Mouse (Mus musculus) forebrain, postnatal 0 days (tissue): ENCODE results near the gene Tspan13. TPM values are rescaled to one million over a fixed set of nuclear protein-coding genes. Genes with fewer than 3 reads are reported as not detected.

ENCODE experiments used
- ATAC-seq: fragments of 200-750 bp; cut with Nextera tagmentation; 2 replicates; pipeline ENCODE4 v1.8.0; 2017; ENCODE audit warnings: mild to moderate bottlenecking, moderate library complexity
- DNase-seq: peaks from one replicate; pipeline ENCODE4 v3.0.0-alpha.2; 2015
- H3K27ac ChIP-seq: fragments of 300-500 bp; sonication (generic); 2 replicates; pipeline ENCODE4 v1.5.1; 2014; ENCODE audit warnings: low read depth, mild to moderate bottlenecking, antibody characterized with exemption, low read length, moderate library complexity, mixed read lengths
- H3K27me3 ChIP-seq: fragments of 300-500 bp; sonication (generic); 2 replicates; pipeline ENCODE4 v1.6.1; 2014; ENCODE audit warnings: mild to moderate bottlenecking, low read length, mixed read lengths; ENCODE audit not compliant: insufficient read depth
- H3K36me3 ChIP-seq: fragments of 300-500 bp; sonication (generic); 2 replicates; pipeline ENCODE4 v1.6.1; 2014; ENCODE audit warnings: mild to moderate bottlenecking, moderate library complexity; ENCODE audit not compliant: insufficient read depth
- H3K4me1 ChIP-seq: fragments of 300-500 bp; sonication (generic); 2 replicates; pipeline ENCODE4 v1.6.1; 2014; ENCODE audit warnings: antibody characterized with exemption; ENCODE audit not compliant: insufficient read depth
- H3K4me2 ChIP-seq: fragments of 300-500 bp; sonication (generic); 2 replicates; pipeline ENCODE4 v1.6.1; 2014; ENCODE audit warnings: low read depth, mild to moderate bottlenecking, moderate library complexity
- H3K4me3 ChIP-seq: fragments of 300-500 bp; sonication (generic); 2 replicates; pipeline ENCODE4 v1.5.1; 2014; ENCODE audit warnings: low read depth, low read length, mixed read lengths
- H3K9ac ChIP-seq: fragments of 300-500 bp; sonication (generic); 2 replicates; pipeline ENCODE4 v1.6.1; 2014; ENCODE audit warnings: mild to moderate bottlenecking
- H3K9me3 ChIP-seq: fragments of 300-500 bp; sonication (generic); 2 replicates; pipeline ENCODE4 v1.6.1; 2016; ENCODE audit warnings: low read length
- CTCF ChIP-seq: sonication (generic); IDR thresholded peaks from 2 replicates; pipeline ENCODE4 v1.5.1; 2016; ENCODE audit warnings: antibody characterized with exemption, control low read depth, low read depth
- WGBS: fragments of 180-500 bp; shearing (Covaris S2); extraction: QIAGEN DNeasy Blood & Tissue Kit; methylation state at CpG from one replicate; pipeline ENCODE4 v1.1.7; 2014; 5-methylcytosine and 5-hydroxymethylcytosine counted together
- polyA plus RNA-seq: library from polyadenylated mRNA; unstranded; fragments of >200 nt; fragmentation: Nextera tagmentation; extraction: Ambion mirVana; gene quantifications from 2 replicates; pipeline ENCODE4 v1.2.1, GENCODE M21; 2015
- total RNA-seq: library from RNA; depleted of rRNA; stranded (reverse); fragments of >200 nt; gene quantifications from 2 replicates; pipeline ENCODE4 v1.2.3, GENCODE M21; 2014

The Tspan13 gene
- total and polyA plus RNA-seq, 2 experiments from 2014 or later = 300 to 428 TPM

DNA sequence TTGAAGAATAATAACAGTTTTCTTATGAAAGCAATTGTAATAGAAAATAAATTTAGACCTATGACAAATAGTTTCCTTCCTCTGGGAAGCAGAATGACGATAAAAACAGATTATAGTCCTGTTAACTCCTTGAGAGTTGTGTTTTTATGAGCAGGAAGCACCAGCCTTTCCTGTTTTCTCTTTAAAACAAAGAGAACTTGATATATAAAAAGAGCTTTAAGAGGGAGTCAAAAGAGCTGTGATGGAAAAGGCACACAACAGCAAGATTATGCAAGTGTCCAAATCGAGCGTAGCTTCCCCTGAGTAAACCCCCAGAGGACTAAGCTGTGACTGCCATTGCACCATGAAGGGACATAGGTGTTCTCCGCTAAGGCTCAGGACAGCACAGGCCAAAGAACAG, 9.9 kb downstream of the Tspan13 start:
- Histone ChIP-seq H3K9me3 (no peaks in the 10 kb centered on the region), H3K4me3 (no peak overlapping the region), H3K36me3 (no peaks in the 10 kb centered on the region), H3K9ac (no peak overlapping the region), H3K4me1 (no peaks in the 10 kb centered on the region), H3K4me2 (no peak overlapping the region), H3K27me3 (no peaks in the 10 kb centered on the region), H3K27ac (no peak overlapping the region)
- TF ChIP-seq CTCF = no peak
- ATAC-seq (no peak; the same call in 1 of the 2 replicates), DNase-seq (no peak)
- 68% methylated on average over 4 of the region's 4 CpGs for WGBS

DNA sequence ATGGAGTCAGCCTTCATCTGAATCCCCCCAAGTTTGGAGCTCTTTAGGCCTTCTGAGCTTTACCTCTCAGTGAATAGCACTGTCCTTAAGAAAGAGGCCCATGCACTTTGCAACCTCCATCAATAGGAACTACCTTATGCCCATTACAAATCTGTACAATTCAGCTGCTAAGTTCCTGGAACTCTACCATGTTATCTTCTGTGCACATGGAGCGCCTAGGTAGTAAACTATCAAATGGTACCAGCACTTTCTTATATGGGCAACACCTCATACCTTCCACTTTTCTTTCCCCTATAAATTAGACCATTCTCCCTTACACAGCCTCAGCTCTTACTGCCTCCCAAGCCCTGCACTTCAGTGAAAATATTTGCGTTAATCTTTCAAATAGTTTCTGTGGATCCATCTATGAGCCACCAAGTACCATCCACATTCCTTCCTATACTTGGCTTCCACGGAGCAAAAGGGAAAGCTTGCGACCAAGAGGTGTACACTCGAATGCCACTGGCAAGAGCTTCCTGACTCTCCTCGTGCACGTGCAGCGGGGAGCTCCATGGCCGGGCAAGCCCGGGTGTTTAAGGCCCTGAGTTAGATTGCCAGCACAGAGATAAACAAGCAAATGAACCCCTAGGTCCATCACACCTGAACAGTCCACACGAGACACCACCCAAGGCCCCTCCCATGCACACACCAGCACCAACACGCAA, 11.5 kb downstream of the Tspan13 start:
- Histone ChIP-seq H3K36me3 (no peaks in the 10 kb centered on the region), H3K27me3 (no peaks in the 10 kb centered on the region), H3K27ac (no peak overlapping the region), H3K4me2 (no peak overlapping the region), H3K4me1 (no peaks in the 10 kb centered on the region), H3K4me3 (no peak overlapping the region), H3K9me3 (no peaks in the 10 kb centered on the region), H3K9ac (no peak overlapping the region)
- 93% methylated on average over 12 of the region's 12 CpGs for WGBS
- ATAC-seq (no peak), DNase-seq (no peak)
- TF ChIP-seq CTCF = no peak

DNA sequence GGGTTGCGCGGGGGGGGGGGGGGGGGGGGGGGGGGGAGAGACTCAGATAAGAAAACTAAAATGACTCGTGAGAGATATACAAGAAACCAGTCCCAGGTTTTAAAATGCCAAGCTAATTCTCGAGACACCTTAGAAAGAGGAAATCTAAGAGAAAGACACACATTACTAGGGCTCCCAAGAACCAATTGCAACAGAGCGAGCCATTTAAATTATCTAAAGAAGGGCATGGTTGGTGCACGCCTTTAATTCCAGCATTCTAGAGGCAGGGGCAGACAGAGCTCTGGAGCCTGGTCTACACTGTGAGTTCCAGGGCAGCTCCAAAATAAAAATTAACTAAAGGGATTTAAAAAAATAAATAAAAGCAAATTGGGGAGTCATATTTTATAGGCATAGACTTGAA, 12.6 kb downstream of the Tspan13 start:
- Histone ChIP-seq H3K36me3 (no peaks in the 10 kb centered on the region), H3K9ac (no peak overlapping the region), H3K27ac (no peak overlapping the region), H3K4me2 (no peak overlapping the region), H3K4me1 (no peaks in the 10 kb centered on the region), H3K9me3 (no peaks in the 10 kb centered on the region), H3K27me3 (no peaks in the 10 kb centered on the region), H3K4me3 (no peak overlapping the region)
- ATAC-seq (no peak), DNase-seq (no peak)
- TF ChIP-seq CTCF = no peak
- WGBS = 86% methylated on average over 4 of the region's 6 CpGs

DNA sequence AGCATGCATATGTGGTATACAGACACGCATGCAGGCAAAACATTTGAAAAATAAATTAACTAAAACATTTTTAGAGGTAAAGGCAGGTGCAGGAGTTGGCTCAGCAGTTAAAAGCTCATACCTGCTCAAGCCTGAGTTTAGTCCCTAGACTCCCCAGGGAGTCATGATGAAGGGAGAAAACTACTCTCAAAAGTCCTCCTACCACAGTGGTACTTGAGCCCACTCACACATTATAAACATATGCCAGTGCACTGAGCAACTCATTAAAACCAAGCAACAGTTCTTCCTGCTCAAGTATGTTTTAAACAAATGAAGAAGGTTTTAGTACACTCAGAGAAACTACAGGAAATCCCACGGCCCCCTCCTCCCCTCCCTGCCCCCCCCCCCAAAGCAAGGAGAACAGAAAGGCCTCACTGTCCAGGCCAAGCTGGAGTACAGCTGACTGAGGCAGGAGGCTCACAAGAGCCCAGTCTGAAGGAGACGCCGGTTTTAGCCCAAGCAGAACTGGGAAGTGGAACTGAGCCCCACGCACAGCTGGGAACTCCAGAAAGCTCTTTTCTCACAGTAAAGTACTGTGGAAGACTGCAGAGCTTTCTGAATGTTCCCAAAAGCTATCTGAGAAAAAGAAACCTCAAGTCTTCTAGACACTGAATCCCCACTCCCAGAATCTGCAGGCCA, 13.2 kb downstream of the Tspan13 start:
- no peaks in the 10 kb centered on the region for H3K36me3 ChIP-seq
- no peak for TF ChIP-seq CTCF
- DNase-seq (no peak), ATAC-seq (peak; percentile 51)
- no peak overlapping the region for H3K4me2 ChIP-seq
- H3K9me3 ChIP-seq = no peaks in the 10 kb centered on the region
- no peaks in the 10 kb centered on the region for H3K27me3 ChIP-seq
- no peak overlapping the region for H3K27ac ChIP-seq
- no peak overlapping the region for H3K9ac ChIP-seq
- 68% methylated on average over 5 of the region's 5 CpGs for WGBS
- no peaks in the 10 kb centered on the region for H3K4me1 ChIP-seq
- H3K4me3 ChIP-seq = no peak overlapping the region

DNA sequence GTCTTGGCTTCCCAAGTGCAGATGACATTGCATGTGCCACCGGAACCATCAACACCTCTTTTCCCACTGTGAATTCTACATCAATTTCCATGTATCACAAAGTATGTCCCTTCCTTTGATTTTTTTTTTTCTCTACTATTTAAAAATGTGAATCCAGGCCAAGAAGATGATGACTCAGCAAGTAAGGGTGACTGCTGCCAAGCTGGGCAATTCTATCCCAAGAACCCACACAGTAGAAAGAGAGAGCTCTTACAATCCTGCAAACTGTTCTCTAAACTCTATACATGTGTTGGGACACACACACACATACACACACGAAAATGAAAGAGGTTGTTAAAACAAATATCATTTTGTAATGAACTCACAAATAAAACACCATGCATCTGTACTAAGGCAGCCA, 15.1 kb downstream of the Tspan13 start:
- H3K27me3 ChIP-seq = no peaks in the 10 kb centered on the region
- H3K27ac ChIP-seq = no peak overlapping the region
- WGBS = 89% methylated on average over 2 of the region's 2 CpGs
- DNase-seq = no peak
- no peak overlapping the region for H3K4me2 ChIP-seq
- H3K9ac ChIP-seq = no peak overlapping the region
- no peak overlapping the region for H3K4me3 ChIP-seq
- no peaks in the 10 kb centered on the region for H3K9me3 ChIP-seq
- no peaks in the 10 kb centered on the region for H3K36me3 ChIP-seq
- no peaks in the 10 kb centered on the region for H3K4me1 ChIP-seq
- no peak for ATAC-seq
- no peak for TF ChIP-seq CTCF

DNA sequence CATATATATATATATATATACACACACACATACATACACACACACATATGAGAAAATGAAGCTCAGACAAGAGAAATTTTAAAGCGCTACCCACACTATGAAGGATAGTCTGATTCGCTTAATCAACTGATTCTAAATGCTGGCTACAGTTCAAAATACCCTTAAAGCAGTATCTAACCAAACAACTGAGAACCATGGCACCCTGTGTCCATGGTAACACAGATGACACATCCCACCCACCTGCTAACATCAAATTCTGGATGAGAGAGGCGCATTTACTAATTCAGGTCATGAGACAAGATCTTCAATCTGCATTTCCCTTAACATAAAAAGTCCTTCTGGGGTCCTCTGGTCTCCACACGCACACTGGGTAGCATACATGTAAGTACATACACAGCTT, 16.2 kb downstream of the Tspan13 start:
- 86% methylated on average over 4 of the region's 4 CpGs for WGBS
- H3K9me3 ChIP-seq = no peaks in the 10 kb centered on the region
- no peaks in the 10 kb centered on the region for H3K4me1 ChIP-seq
- no peak overlapping the region for H3K4me3 ChIP-seq
- H3K36me3 ChIP-seq = peaks cover 6% of the 10 kb centered on the region
- no peak overlapping the region for H3K4me2 ChIP-seq
- H3K27ac ChIP-seq = no peak overlapping the region
- H3K27me3 ChIP-seq = no peaks in the 10 kb centered on the region
- no peak overlapping the region for H3K9ac ChIP-seq
- DNase-seq = no peak
- ATAC-seq = no peak
- no peak for TF ChIP-seq CTCF

DNA sequence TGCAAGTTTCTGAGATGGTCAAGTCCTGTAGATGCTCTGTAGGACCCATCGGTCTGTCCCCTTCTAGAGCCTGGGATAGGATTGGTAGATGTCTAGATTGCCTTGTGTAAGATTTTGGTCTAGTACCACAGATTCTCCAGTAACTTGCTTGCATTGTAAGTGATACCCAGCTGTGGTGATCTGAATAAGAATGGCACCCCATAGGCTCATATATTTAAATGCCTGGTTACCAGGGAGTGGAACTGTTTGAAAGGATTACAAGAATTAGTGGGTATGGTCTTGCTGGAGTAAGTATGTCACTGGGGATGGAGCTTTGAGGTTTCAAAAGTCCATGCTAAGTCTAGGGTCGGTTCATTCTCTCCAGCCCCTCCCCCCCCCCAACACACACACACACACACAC, 21.6 kb downstream of the Tspan13 start:
- H3K27me3 ChIP-seq = no peaks in the 10 kb centered on the region
- DNase-seq (no peak), ATAC-seq (no peak)
- H3K36me3 ChIP-seq = peaks cover 42% of the 10 kb centered on the region
- no peak overlapping the region for H3K9ac ChIP-seq
- H3K9me3 ChIP-seq = no peaks in the 10 kb centered on the region
- no peak overlapping the region for H3K27ac ChIP-seq
- H3K4me3 ChIP-seq = no peak overlapping the region
- H3K4me2 ChIP-seq = no peak overlapping the region
- no peaks in the 10 kb centered on the region for H3K4me1 ChIP-seq
- no peak for TF ChIP-seq CTCF
- 76% methylated on average over 2 of the region's 2 CpGs for WGBS
